Comparison of ENCODE assay signal across 8 mouse cellular contexts in genomic region chr6:125498062-125498461, GRCm38 (mm10). TPM values are rescaled to one million over a fixed set of nuclear protein-coding genes. Genes with fewer than 3 reads are reported as not detected.
DNase-seq lines count a peak whose midpoint lies in the region; ATAC-seq lines count a peak whose summit lies in the region.

No protein-coding gene starts in this region.

- no peak overlapping the region for H3K4me3 ChIP-seq in midbrain, embryonic 11.5 days (ENCODE audit: low read depth, low read length)
- no peak overlapping the region for H3K4me3 ChIP-seq in midbrain, embryonic 13.5 days (replicated peaks)
- no peak overlapping the region for H3K4me3 ChIP-seq in embryonic facial prominence, embryonic 15.5 days (replicated peaks)

- no peak overlapping the region for H3K27ac ChIP-seq in midbrain, embryonic 11.5 days (ENCODE audit: low read depth, low read length)
- no peak overlapping the region for H3K27ac ChIP-seq in midbrain, embryonic 13.5 days
- peak overlapping the region; percentile 80 for H3K27ac ChIP-seq in embryonic facial prominence, embryonic 15.5 days (replicated peaks)

- H3K9me3 ChIP-seq in midbrain, embryonic 11.5 days (ENCODE audit: control insufficient read depth, low read length), result no peaks in the 10 kb centered on the region
- no peaks in the 10 kb centered on the region for H3K9me3 ChIP-seq in midbrain, embryonic 13.5 days
- H3K9me3 ChIP-seq in embryonic facial prominence, embryonic 15.5 days (replicated peaks), result no peaks in the 10 kb centered on the region

- no peaks in the 10 kb centered on the region for H3K36me3 ChIP-seq in midbrain, embryonic 11.5 days (ENCODE audit: control insufficient read depth, insufficient read depth, low read length)
- no peaks in the 10 kb centered on the region for H3K36me3 ChIP-seq in midbrain, embryonic 13.5 days
- H3K36me3 ChIP-seq in embryonic facial prominence, embryonic 15.5 days, result no peaks in the 10 kb centered on the region

- peaks cover 13% of the 10 kb centered on the region; the same call in 1 of the 2 replicates for H3K27me3 ChIP-seq in midbrain, embryonic 11.5 days (ENCODE audit: control insufficient read depth, insufficient read depth, low read length)
- peaks cover 32% of the 10 kb centered on the region for H3K27me3 ChIP-seq in midbrain, embryonic 13.5 days
- no peaks in the 10 kb centered on the region for H3K27me3 ChIP-seq in embryonic facial prominence, embryonic 15.5 days

- DNase-seq in cerebellum, postnatal 10 days, result peak; percentile 67 to 75
- no peak for DNase-seq in cerebellum, adult 11 months
- DNase-seq in midbrain, embryonic 11.5 days (ENCODE audit: low spot score, missing footprints), result peak; percentile 91
- peak; percentile 71 for DNase-seq in naive thymus-derived CD4-positive, alpha-beta T cell, adult 2 months (ENCODE audit: low read depth)
- no peak for DNase-seq in right cerebral cortex, postnatal 36 days (ENCODE audit: low spot score in 2 of 2)
- no peak for DNase-seq in urinary bladder, postnatal 10 days (ENCODE audit: low spot score)

- peaks cover 9% of the 10 kb centered on the region for H3K4me1 ChIP-seq in midbrain, embryonic 11.5 days (ENCODE audit: control insufficient read depth, insufficient read depth, low read length)
- H3K4me1 ChIP-seq in midbrain, embryonic 13.5 days (replicated peaks), result peaks cover 16% of the 10 kb centered on the region
- peaks cover 15% of the 10 kb centered on the region for H3K4me1 ChIP-seq in embryonic facial prominence, embryonic 15.5 days

- H3K4me2 ChIP-seq in midbrain, embryonic 11.5 days, result no peak overlapping the region
- no peak overlapping the region for H3K4me2 ChIP-seq in midbrain, embryonic 13.5 days (replicated peaks)
- H3K4me2 ChIP-seq in embryonic facial prominence, embryonic 15.5 days (replicated peaks), result no peak overlapping the region

- H3K9ac ChIP-seq in midbrain, embryonic 11.5 days (ENCODE audit: low read length), result no peak overlapping the region
- H3K9ac ChIP-seq in midbrain, embryonic 13.5 days (replicated peaks), result no peak overlapping the region
- H3K9ac ChIP-seq in embryonic facial prominence, embryonic 15.5 days, result no peak overlapping the region

- no peak for ATAC-seq in midbrain, embryonic 11.5 days (ENCODE audit: low FRiP score)
- ATAC-seq in midbrain, embryonic 13.5 days, result no peak
- ATAC-seq in embryonic facial prominence, embryonic 15.5 days (ENCODE audit: insufficient number of reproducible peaks, low FRiP score, low TSS enrichment, low read depth), result no peak

- 45% methylated on average over 5 of the region's 5 CpGs for WGBS in midbrain, embryonic 11.5 days
- 41% methylated on average over 5 of the region's 5 CpGs for WGBS in midbrain, embryonic 13.5 days
- 7% methylated on average over 5 of the region's 5 CpGs for WGBS in embryonic facial prominence, embryonic 15.5 days

RNA-seq across cellular contexts. Expression of gene Cd9, which starts 3.5 kb away (rescaled TPM):
- 34.7 and 40.9 TPM in 2 replicates for polyA plus RNA-seq in midbrain, embryonic 11.5 days (2014; fragmentation: Nextera tagmentation; extraction: Ambion mirVana)
- 33.0 and 36.0 TPM in 2 replicates for polyA plus RNA-seq in midbrain, embryonic 13.5 days (2015; fragmentation: Nextera tagmentation; extraction: Ambion mirVana)
- polyA plus RNA-seq in embryonic facial prominence, embryonic 15.5 days (2015; fragmentation: Nextera tagmentation; extraction: Ambion mirVana), result 366 and 382 TPM in 2 replicates

RNA-seq across cellular contexts. Expression of gene Vwf, which starts 48.5 kb away (rescaled TPM):
- polyA plus RNA-seq in midbrain, embryonic 11.5 days (2014; fragmentation: Nextera tagmentation; extraction: Ambion mirVana), result 13.9 and 15.8 TPM in 2 replicates
- polyA plus RNA-seq in midbrain, embryonic 13.5 days (2015; fragmentation: Nextera tagmentation; extraction: Ambion mirVana), result 6.2 and 8.4 TPM in 2 replicates
- polyA plus RNA-seq in embryonic facial prominence, embryonic 15.5 days (2015; fragmentation: Nextera tagmentation; extraction: Ambion mirVana), result 8.8 and 9.4 TPM in 2 replicates

Comparison
In these comparisons a context has a peak if more than half of its experiments do, and no peak if none do; other contexts are left out.
1. DNase-seq: peak in cerebellum, postnatal 10 days (2 of 2), midbrain, embryonic 11.5 days (single experiment) and naive thymus-derived CD4-positive, alpha-beta T cell, adult 2 months (single experiment); none in cerebellum, adult 11 months (single experiment), right cerebral cortex, postnatal 36 days (0 of 2) and urinary bladder, postnatal 10 days (single experiment).